Mouse (Mus musculus): ENCODE measurements at regions not wholly inside any gene's neighbourhood (a gene's known extent, or its start where the extent isn't known, plus 50 kb on each side); places are given as distances from the start of the nearest gene placed in this dataset.

GRCm38 (mm10) chr2:46054902-46055301 is 937.7 kb upstream of the Zeb2 start:
- H3K9ac ChIP-seq (ENCODE audit: low read length) = no peak overlapping the region
- H3K4me1 ChIP-seq (ENCODE audit: control insufficient read depth, insufficient read depth, low read length) = no peaks in the 10 kb centered on the region
- no peak overlapping the region for H3K4me2 ChIP-seq
- WGBS = 70% methylated on average over 7 of the region's 7 CpGs
- no peak for ATAC-seq (ENCODE audit: low FRiP score)
- no peaks in the 10 kb centered on the region for H3K27me3 ChIP-seq (ENCODE audit: control insufficient read depth, insufficient read depth, low read length)
- DNase-seq (ENCODE audit: low spot score, missing footprints) = no peak
- H3K36me3 ChIP-seq (ENCODE audit: control insufficient read depth, insufficient read depth, low read length) = no peaks in the 10 kb centered on the region
- no peak overlapping the region for H3K4me3 ChIP-seq (ENCODE audit: low read depth, low read length)
- H3K27ac ChIP-seq (ENCODE audit: low read depth, low read length) = no peak overlapping the region
- no peaks in the 10 kb centered on the region for H3K9me3 ChIP-seq (ENCODE audit: control insufficient read depth, low read length)

DNA sequence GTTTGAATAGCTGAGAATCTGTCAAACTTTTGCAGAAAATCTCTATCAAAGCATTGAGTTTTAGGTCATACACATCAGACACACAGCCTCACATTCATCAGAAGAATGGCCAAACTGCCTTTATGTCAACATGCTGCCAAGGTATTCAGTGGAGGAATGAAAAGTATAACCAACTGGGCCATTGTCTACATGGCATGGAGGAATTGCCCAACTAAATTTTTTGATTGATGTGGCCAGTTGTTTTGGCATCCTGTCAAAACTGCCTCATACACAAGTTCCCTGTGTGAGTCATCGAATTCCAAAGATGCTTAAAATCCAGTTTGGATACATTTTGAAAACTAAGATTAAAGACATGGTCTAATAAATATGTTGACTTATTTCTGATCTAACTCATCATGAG is 904.7 kb upstream of the Zeb2 start:
- DNase-seq (ENCODE audit: low spot score, missing footprints) (no peak), ATAC-seq (ENCODE audit: low FRiP score) (no peak)
- H3K4me2 ChIP-seq = no peak overlapping the region
- 87% methylated on average over 1 of the region's 1 CpGs for whole genome bisulfite sequencing
- no peaks in the 10 kb centered on the region for H3K4me1 ChIP-seq (ENCODE audit: control insufficient read depth, insufficient read depth, low read length)
- H3K27me3 ChIP-seq (ENCODE audit: control insufficient read depth, insufficient read depth, low read length) = no peaks in the 10 kb centered on the region
- no peak overlapping the region for H3K27ac ChIP-seq (ENCODE audit: low read depth, low read length)
- no peak overlapping the region for H3K9ac ChIP-seq (ENCODE audit: low read length)
- no peaks in the 10 kb centered on the region for H3K36me3 ChIP-seq (ENCODE audit: control insufficient read depth, insufficient read depth, low read length)
- H3K9me3 ChIP-seq (ENCODE audit: control insufficient read depth, low read length) = no peaks in the 10 kb centered on the region
- H3K4me3 ChIP-seq (ENCODE audit: low read depth, low read length) = no peak overlapping the region

- Histone ChIP-seq H3K4me1 (ENCODE audit: control insufficient read depth, insufficient read depth, low read length) (no peaks in the 10 kb centered on the region), H3K36me3 (ENCODE audit: control insufficient read depth, insufficient read depth, low read length) (no peaks in the 10 kb centered on the region)
Measured at GRCm38 (mm10) chr2:46013771-46014269, 896.6 kb upstream of the Zeb2 start.

GRCm38 (mm10) chr2:46012716-46013115 is 895.5 kb upstream of the Zeb2 start:
- ATAC-seq (ENCODE audit: low FRiP score) = no peak
- Histone ChIP-seq H3K27ac (ENCODE audit: low read depth, low read length) (no peak overlapping the region), H3K9me3 (ENCODE audit: control insufficient read depth, low read length) (no peaks in the 10 kb centered on the region), H3K4me3 (ENCODE audit: low read depth, low read length) (no peak overlapping the region), H3K27me3 (ENCODE audit: control insufficient read depth, insufficient read depth, low read length) (no peaks in the 10 kb centered on the region), H3K9ac (ENCODE audit: low read length) (no peak overlapping the region), H3K4me1 (ENCODE audit: control insufficient read depth, insufficient read depth, low read length) (no peaks in the 10 kb centered on the region), H3K4me2 (no peak overlapping the region), H3K36me3 (ENCODE audit: control insufficient read depth, insufficient read depth, low read length) (no peaks in the 10 kb centered on the region)
- 89% methylated on average over 1 of the region's 1 CpGs for WGBS
- DNase-seq (ENCODE audit: low spot score, missing footprints) = no peak

More at GRCm38 (mm10) chr2:46013771-46014269, 896.6 kb upstream of the Zeb2 start:
- Histone ChIP-seq H3K4me3 (ENCODE audit: low read depth, low read length) (no peak overlapping the region), H3K4me2 (no peak overlapping the region), H3K27me3 (ENCODE audit: control insufficient read depth, insufficient read depth, low read length) (no peaks in the 10 kb centered on the region), H3K9me3 (ENCODE audit: control insufficient read depth, low read length) (no peaks in the 10 kb centered on the region), H3K27ac (ENCODE audit: low read depth, low read length) (no peak overlapping the region), H3K9ac (ENCODE audit: low read length) (no peak overlapping the region)
- DNase-seq (ENCODE audit: low spot score, missing footprints) (no peak), ATAC-seq (ENCODE audit: low FRiP score) (no peak)
- WGBS = 51% methylated on average over 3 of the region's 3 CpGs

DNA sequence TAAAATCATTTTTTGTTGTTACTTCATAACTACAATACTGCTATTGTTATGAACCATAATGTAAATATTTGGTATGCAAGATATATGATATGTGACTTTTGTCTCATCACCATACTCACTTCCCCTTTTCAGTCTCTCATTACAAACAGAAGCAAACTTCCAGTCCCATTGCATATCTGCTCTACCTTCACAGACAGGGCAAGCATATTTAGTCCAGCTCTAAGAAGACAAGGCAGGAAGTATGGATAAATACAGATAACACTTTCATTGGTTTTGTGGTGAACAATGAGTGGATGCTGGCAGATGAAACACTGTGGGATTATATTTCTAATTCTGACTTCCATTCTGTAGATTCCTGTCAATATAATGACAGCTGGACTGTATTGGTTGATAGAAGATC is 858.0 kb upstream of the Zeb2 start:
- no peak overlapping the region for H3K9ac ChIP-seq (ENCODE audit: low read length)
- H3K4me1 ChIP-seq (ENCODE audit: control insufficient read depth, insufficient read depth, low read length) = no peaks in the 10 kb centered on the region
- DNase-seq (ENCODE audit: low spot score, missing footprints) (no peak), ATAC-seq (ENCODE audit: low FRiP score) (no peak)
- H3K27me3 ChIP-seq (ENCODE audit: control insufficient read depth, insufficient read depth, low read length) = no peaks in the 10 kb centered on the region
- H3K9me3 ChIP-seq (ENCODE audit: control insufficient read depth, low read length) = no peaks in the 10 kb centered on the region
- H3K4me2 ChIP-seq = no peak overlapping the region
- H3K36me3 ChIP-seq (ENCODE audit: control insufficient read depth, insufficient read depth, low read length) = no peaks in the 10 kb centered on the region
- H3K4me3 ChIP-seq (ENCODE audit: low read depth, low read length) = no peak overlapping the region
- H3K27ac ChIP-seq (ENCODE audit: low read depth, low read length) = no peak overlapping the region

DNA sequence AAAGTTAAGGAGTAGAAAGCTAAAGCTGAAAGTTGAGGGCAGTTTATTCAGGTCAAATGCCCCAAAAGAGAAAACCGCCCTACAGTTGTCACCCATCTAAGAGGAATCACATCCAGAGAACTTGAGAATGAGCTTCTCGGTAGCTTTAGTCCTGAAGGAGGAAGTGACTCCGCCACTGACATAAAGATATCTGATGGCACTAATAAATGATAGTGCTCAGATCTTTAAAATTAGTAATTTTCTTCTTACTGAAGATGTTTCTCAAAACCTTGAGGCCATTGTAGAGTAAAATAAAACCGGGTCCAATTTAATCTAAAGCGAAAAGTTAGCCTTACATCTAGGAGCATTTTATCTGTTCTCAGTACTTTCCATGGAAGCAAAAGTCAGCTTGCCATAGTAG is 851.4 kb upstream of the Zeb2 start:
- DNase-seq (ENCODE audit: low spot score, missing footprints) (no peak), ATAC-seq (ENCODE audit: low FRiP score) (no peak)
- Histone ChIP-seq H3K36me3 (ENCODE audit: control insufficient read depth, insufficient read depth, low read length) (no peaks in the 10 kb centered on the region), H3K27ac (ENCODE audit: low read depth, low read length) (no peak overlapping the region), H3K4me3 (ENCODE audit: low read depth, low read length) (no peak overlapping the region), H3K9ac (ENCODE audit: low read length) (no peak overlapping the region), H3K27me3 (ENCODE audit: control insufficient read depth, insufficient read depth, low read length) (no peaks in the 10 kb centered on the region), H3K9me3 (ENCODE audit: control insufficient read depth, low read length) (no peaks in the 10 kb centered on the region), H3K4me1 (ENCODE audit: control insufficient read depth, insufficient read depth, low read length) (no peaks in the 10 kb centered on the region), H3K4me2 (no peak overlapping the region)
- 85% methylated on average over 5 of the region's 5 CpGs for whole genome bisulfite sequencing

DNA sequence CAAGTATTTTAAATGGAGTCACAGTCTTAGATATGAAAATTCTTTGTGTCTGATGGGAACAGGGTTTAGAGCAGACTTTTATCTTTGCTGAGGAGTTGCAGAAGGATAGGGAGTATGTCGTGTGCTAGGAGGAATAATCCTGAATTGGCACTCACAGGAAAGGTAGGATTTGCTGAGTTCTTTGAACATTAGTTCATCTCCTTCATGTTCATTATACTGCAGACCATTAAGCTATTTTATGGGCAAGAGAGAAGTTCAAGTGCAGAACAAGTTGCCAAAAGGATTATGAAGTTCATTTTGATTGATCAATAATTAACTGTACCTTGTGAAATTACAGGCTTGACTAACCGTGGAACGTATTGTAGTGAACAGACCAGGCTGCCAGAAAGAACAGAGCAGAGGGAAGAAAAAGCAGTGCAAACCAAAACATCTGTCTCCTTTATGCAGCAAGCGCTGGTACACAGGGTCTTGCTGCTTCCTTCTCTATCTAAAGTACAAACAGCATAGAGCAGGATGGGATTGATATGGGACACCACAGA is 839.7 kb upstream of the Zeb2 start:
- no peaks in the 10 kb centered on the region for H3K9me3 ChIP-seq (ENCODE audit: control insufficient read depth, low read length)
- H3K36me3 ChIP-seq (ENCODE audit: control insufficient read depth, insufficient read depth, low read length) = no peaks in the 10 kb centered on the region
- no peak for ATAC-seq (ENCODE audit: low FRiP score)
- no peak overlapping the region for H3K4me3 ChIP-seq (ENCODE audit: low read depth, low read length)
- DNase-seq (ENCODE audit: low spot score, missing footprints) = no peak
- WGBS = 78% methylated on average over 4 of the region's 4 CpGs
- H3K27ac ChIP-seq (ENCODE audit: low read depth, low read length) = no peak overlapping the region
- H3K4me1 ChIP-seq (ENCODE audit: control insufficient read depth, insufficient read depth, low read length) = no peaks in the 10 kb centered on the region
- H3K9ac ChIP-seq (ENCODE audit: low read length) = no peak overlapping the region
- H3K27me3 ChIP-seq (ENCODE audit: control insufficient read depth, insufficient read depth, low read length) = no peaks in the 10 kb centered on the region
- H3K4me2 ChIP-seq = no peak overlapping the region

- DNase-seq (ENCODE audit: low spot score, missing footprints) (no peak), ATAC-seq (ENCODE audit: low FRiP score) (no peak)
- Histone ChIP-seq H3K4me3 (ENCODE audit: low read depth, low read length) (no peak overlapping the region), H3K9me3 (ENCODE audit: control insufficient read depth, low read length) (no peaks in the 10 kb centered on the region), H3K9ac (ENCODE audit: low read length) (no peak overlapping the region), H3K4me2 (no peak overlapping the region), H3K36me3 (ENCODE audit: control insufficient read depth, insufficient read depth, low read length) (no peaks in the 10 kb centered on the region), H3K27ac (ENCODE audit: low read depth, low read length) (no peak overlapping the region), H3K4me1 (ENCODE audit: control insufficient read depth, insufficient read depth, low read length) (no peaks in the 10 kb centered on the region), H3K27me3 (ENCODE audit: control insufficient read depth, insufficient read depth, low read length) (no peaks in the 10 kb centered on the region)
- WGBS = 71% methylated on average over 1 of the region's 1 CpGs
Measured at GRCm38 (mm10) chr2:45948758-45949157, 831.6 kb upstream of the Zeb2 start.

DNA sequence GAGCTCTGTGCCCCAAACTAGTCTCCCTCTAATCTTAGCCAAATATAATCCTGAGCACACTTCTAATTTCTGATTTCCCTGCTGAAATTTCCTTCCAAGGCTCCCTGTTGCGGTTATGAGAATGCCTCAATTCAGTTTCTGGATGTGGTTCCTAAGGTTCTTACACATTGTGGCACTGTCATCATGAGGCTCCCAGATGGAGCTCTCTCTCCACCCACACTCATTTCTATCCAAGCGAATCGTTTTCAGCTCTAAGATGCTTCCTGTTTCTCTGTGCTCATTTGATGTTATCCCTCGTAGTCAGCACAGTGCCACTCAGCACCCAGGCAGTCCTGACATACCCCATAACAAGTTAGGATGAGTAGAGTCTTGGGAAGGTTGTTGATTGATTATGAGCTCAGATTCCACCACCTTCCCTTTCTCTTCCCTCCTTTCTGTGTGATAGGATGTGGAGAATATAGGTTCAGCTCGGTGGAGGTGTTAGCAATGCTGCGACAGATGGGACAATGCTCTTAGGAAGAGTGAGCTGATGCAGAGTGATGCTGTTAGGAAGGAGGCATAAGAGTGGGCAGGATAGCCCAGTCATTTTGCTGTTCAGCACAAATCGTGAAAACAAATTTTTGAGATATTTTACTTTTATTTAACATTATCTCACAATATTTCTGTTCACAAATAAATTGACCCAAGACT is 808.7 kb upstream of the Zeb2 start:
- no peaks in the 10 kb centered on the region for H3K9me3 ChIP-seq (ENCODE audit: control insufficient read depth, low read length)
- H3K9ac ChIP-seq (ENCODE audit: low read length) = no peak overlapping the region
- no peaks in the 10 kb centered on the region for H3K27me3 ChIP-seq (ENCODE audit: control insufficient read depth, insufficient read depth, low read length)
- no peak overlapping the region for H3K4me3 ChIP-seq (ENCODE audit: low read depth, low read length)
- no peak overlapping the region for H3K27ac ChIP-seq (ENCODE audit: low read depth, low read length)
- no peaks in the 10 kb centered on the region for H3K4me1 ChIP-seq (ENCODE audit: control insufficient read depth, insufficient read depth, low read length)
- ATAC-seq (ENCODE audit: low FRiP score) (no peak), DNase-seq (ENCODE audit: low spot score, missing footprints) (no peak)
- no peaks in the 10 kb centered on the region for H3K36me3 ChIP-seq (ENCODE audit: control insufficient read depth, insufficient read depth, low read length)
- no peak overlapping the region for H3K4me2 ChIP-seq
- 86% methylated on average over 7 of the region's 7 CpGs for WGBS
